Mouse (Mus musculus) liver, postnatal 0 days (tissue): ENCODE measurements around the gene Pik3cd.

Experiments
- CTCF ChIP-seq: sonication (generic); IDR thresholded peaks from 2 replicates; pipeline ENCODE4 v1.5.1; 2016; ENCODE audit warnings: antibody characterized with exemption, low read depth
- EP300 ChIP-seq: IDR thresholded peaks from 2 replicates; pipeline ENCODE4 v1.6.1; 2016; ENCODE audit warnings: antibody characterized with exemption, low read depth, mild to moderate bottlenecking

GRCm38 (mm10) chr4:149603860-149604259 is 98.5 kb downstream of the Pik3cd start:
- TF ChIP-seq EP300 (no peak), CTCF (no peak)
